Mouse (Mus musculus) liver, adult (tissue): Measurements from ENCODE around the gene Hoxb2.

ENCODE experiments used
- GATA4 ChIP-seq: IDR thresholded peaks from 2 replicates; pipeline ENCODE4 v1.6.1; 2014; ENCODE audit warnings: mild to moderate bottlenecking, low read length; ENCODE audit not compliant: insufficient replicate concordance

Hoxb2 gene

GRCm38 (mm10) chr11:96340698-96341365, 9.5 kb upstream of the Hoxb2 start:
- TF ChIP-seq GATA4 = no peak

DNA sequence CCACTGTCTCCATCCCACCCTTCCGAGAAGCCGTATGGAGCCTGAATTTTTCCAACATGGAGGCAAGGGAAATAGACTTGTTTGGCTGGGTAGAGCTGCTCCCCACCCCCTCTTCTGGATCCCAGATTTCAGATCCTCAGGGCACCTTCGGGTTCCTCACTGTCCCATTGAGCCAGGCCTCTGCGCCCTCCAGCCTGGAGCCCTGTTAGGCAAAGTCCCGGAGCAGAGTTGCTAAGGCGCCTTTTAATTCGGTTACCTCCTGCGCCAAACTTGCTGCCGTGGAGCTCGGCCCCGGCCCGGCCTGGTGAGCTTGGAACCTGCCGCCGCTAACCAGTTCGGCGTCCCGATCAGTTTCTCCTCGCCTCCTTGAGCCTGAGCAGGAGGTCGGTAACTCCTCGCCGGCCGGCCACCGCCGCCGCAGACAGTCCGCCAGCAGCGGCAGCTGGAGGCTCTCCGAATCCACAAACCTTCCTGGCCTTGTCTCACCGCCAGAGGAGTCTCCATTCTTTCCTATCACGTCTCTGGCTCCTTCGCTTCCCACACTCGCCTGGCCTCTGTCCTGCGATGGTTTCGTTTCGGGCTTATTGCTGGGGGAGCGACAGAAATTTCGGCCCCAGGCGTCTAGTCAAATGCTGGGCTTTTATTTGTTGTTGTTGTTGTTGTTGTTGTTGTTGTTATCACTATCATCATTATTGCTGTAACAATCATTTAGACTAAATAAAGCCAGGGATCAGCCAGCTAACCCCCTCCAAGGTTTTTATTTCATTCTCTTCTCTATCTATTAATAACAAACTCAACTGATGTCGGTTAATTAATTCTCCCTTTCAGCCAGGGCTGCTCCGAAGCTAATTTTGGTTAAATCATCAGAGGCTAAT, 8.4 kb upstream of the Hoxb2 start:
- no peak for TF ChIP-seq GATA4

DNA sequence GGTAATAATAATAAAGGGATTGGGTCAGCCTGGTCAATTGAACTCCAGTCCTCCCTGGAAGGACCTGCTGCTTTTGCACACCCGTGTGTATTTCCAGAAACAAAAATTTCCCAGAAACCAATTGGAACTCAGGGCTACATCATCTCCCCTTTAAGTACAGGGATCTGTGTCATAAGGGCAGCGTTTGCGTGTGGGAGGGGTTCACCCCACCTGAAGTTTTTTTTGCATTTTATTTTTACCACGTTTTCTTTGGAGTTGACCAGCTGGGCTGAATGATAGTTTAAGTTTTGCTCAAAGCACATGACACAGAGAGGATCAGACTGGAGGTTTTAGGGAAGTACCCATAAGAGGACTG, 7.8 kb upstream of the Hoxb2 start:
- TF ChIP-seq GATA4 = no peak

- TF ChIP-seq GATA4 = no peak
These were observed 7.0 kb upstream of the Hoxb2 start for GRCm38 (mm10) chr11:96343206-96343745.

GRCm38 (mm10) chr11:96344061-96344877, 6.1 kb upstream of the Hoxb2 start:
- TF ChIP-seq GATA4 = no peak

GRCm38 (mm10) chr11:96344878-96345159, 5.5 kb upstream of the Hoxb2 start:
- no peak for TF ChIP-seq GATA4

DNA sequence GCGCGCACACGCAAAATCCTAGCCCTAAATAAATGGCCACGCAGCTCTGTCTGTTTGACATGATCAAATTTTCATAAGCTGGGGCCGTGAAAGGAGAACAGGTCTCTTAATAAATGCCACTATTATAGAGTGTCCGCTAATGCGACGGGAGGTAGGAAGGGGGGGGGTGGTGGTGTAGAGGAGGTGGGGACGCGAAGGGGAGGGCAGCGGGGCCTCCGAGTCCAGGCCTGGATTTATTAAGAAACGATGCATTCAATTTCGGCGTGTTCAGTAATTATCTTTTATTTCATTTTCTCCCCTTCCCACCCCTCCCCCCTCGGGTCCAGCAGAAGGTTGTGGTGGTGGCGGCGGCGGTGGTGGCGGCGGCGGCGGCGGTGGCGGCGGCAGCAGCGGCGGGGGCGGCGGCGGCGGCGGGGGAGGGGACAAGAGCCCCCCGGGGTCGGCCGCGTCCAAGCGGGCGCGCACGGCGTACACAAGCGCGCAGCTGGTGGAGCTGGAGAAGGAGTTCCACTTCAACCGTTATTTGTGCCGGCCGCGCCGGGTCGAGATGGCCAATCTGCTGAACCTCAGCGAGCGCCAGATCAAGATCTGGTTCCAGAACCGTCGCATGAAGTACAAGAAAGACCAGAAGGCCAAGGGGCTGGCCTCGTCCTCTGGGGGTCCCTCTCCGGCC, 5.0 kb upstream of the Hoxb2 start:
- TF ChIP-seq GATA4 = no peak

DNA sequence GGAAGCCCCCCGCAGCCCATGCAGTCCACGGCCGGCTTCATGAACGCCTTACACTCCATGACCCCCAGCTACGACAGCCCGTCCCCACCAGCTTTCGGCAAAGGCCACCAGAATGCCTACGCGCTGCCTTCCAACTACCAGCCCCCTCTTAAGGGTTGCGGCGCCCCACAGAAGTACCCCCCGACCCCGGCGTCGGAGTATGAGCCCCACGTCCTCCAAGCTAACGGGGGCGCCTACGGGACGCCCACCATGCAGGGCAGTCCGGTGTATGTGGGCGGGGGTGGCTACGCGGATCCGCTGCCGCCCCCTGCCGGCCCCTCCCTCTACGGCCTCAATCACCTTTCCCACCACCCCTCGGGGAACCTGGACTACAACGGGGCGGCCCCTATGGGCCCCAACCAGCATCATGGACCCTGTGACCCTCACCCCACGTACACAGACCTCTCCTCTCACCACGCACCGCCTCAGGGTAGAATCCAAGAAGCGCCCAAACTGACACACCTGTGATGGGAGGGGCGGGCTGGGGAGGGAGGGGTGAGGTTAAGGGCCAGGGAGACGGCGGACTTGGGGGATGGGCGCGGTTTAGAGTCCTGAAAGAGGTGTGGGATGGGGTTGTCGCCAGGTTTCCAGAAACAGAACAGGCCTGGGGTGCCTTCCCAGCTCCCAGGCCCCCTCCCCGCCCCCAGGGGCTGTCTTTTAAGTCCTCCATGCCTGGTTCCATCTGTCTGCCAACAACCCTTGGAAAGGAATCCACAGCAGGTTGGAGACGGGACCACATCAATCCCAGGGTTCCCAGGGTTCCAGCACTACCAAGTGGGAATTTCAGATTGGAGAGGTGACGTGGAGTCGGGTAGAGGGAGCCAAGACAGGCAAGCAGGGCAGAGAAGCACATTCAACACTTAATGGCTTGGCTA, 4.2 kb upstream of the Hoxb2 start:
- TF ChIP-seq GATA4 = no peak

DNA sequence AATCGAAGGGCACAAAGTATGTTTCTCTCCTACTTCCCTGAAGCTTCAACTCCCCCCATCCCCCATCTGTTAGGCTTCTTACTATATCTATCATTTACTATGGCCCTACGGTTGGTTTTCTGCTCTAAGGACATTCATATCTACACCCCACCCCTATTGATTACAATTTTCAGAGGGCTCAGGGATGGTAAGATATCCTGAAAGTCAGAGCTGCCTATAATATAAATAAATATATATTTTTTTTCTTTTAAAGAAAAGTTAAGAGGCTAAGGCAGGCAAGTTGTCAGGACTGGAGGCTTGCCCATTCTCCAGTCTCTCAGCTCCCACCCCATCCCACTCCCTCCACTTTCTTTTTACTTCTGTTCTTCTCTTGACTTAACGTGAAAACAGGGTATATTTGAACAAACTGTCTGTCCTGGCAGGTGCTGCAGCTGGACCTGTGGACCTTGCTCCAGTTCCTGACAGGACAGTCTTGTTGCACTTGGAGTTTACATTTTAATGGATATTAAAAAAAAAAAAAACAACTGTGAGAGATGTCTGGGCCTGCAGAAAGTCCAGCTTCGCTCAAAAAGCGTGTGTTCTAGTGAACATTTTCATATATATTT, 3.3 kb upstream of the Hoxb2 start:
- no peak for TF ChIP-seq GATA4

DNA sequence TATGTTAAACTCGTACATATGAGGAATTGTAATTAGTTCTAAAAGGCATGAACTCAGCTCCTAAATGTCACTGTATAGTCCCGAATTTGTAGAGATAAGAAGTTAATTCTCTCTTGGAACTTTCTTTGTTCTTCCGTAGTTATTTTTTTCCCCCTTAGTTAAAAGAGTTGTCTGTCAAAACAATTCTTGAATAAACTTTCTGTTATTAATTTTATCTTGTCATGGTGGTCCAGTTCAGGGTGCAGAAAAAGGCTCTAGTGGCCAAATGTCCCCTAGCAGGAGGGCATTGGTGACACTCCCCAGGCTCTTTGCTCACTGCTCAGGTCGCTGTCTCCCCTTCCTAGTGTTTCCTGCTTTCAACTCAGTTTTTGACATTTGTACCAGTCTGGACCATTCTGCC, 2.6 kb upstream of the Hoxb2 start:
- no peak for TF ChIP-seq GATA4

DNA sequence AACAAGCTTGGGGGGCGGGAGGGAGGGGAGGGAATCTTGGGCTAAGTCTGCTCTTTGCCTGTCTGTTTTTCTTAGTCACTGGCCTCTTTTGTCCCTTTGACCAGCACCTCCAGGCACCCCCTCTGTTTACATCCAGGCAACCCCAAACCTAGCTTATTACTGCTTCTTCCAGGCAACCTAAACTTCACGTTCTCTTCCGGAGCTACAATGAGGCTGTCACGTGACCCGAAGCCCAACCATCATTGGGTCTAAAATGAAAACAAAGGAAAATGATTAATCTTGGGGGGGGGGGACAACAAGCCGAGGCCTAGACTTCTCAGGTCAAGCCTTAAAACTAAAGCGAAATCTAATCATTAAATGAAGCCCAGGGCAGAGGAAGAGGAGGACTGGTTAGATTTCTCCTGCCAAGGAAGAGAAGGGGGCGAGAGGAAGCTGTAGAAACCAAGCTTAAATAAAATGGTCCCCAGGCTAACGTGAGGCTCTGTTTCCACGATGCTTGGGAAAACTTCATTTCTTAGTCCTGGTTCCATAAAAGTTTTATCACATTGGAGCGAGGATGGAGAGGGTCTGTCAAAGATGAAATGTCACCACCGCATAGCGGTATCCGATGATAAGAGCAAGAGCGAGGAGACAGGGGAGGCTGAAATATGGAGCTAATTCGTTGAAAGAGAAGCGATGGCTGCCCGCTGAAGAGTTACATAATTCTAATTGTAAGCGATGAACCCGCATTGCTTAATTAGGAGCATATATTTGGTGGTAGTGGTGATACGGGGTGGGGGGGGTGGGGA, 2.0 kb upstream of the Hoxb2 start:
- no peak for TF ChIP-seq GATA4

- no peak for TF ChIP-seq GATA4
These were observed 1.3 kb upstream of the Hoxb2 start for GRCm38 (mm10) chr11:96348988-96349387.
